Mouse (Mus musculus) adipocyte (in vitro differentiated cells): ENCODE measurements at regions not wholly inside any gene's neighbourhood (a gene's known extent, or its start where the extent isn't known, plus 50 kb on each side); places are given as distances from the start of the nearest gene placed in this dataset.

ENCODE experiments used
- DNase-seq: peaks from one replicate; pipeline ENCODE4 v3.0.0-alpha.2; 2016; ENCODE audit warnings: low spot score

DNA sequence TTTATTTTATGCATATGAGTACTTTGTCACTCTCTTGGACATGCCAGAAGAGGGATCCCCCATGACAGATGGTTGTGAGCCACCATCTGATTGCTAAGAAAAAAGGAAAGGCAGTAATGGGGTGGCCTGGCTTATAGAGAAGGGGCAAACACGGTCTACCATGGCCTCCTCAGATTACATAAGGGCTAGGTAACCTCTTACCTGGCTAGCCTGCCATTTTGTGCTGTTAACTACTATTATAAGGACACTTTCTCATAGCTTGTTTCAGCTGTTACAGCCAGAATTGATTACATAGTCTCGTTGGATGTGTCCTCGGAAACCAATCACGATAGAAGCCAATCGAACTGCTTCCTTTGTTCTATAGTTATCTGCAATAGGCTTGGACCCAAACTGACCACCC is 60.9 kb upstream of the Gm14496 start:
- DNase-seq = no peak

DNA sequence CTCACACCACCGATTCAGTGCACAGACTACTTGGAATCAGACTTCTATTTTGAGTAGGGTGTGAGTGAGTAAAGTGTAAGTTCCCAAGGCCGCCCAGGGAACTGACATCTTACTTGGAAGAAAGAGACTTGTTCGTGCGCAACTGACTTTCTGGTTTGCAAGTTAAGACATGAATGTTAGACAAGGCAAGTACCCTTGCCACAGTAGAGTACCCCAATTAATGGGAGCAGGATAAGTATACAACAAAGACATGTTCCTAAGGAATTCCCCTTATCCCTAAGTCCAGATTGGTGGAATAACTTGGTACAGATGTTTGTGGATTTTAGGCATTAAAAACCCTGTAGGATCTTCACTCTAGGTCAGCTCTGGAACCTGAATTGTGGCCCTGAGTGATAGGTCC is 60.4 kb upstream of the Gm14496 start:
- peak; percentile 40 for DNase-seq

DNA sequence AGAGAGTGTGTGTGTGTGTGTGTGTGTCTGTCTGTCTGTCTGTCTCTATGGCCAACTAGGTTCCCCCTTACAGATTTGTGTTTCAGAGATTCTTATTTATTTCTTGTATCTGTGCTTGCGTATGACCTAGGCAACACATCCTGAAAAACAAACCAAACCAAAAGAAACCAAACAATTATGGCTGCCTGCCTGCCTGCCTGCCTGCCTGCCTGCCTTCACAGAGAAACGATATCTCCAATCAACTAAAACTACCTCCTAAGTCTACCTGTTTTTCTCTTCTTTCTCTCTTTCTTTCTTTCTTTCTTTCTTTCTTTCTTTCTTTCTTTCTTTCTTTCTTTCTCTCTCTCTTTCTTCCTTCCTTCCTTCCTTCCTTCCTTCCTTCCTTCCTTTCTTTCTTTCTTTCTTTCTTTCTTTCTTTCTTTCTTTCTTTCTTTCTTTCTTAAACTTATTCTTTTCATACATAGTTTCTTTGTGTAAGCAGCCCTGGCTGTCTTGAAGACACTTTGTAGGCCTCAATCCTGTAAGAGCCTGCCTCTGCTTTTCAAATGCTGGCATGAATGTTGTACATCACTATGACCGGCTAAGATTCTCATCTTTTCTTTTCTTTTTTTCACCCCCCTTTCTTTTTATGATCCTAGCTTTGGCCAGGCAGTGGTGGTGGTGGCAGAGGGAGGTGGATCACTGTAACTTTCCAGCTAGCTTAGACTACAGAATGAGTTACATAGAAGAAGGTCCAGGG is 59.7 kb upstream of the Gm14496 start:
- peak; percentile 97 for DNase-seq

DNA sequence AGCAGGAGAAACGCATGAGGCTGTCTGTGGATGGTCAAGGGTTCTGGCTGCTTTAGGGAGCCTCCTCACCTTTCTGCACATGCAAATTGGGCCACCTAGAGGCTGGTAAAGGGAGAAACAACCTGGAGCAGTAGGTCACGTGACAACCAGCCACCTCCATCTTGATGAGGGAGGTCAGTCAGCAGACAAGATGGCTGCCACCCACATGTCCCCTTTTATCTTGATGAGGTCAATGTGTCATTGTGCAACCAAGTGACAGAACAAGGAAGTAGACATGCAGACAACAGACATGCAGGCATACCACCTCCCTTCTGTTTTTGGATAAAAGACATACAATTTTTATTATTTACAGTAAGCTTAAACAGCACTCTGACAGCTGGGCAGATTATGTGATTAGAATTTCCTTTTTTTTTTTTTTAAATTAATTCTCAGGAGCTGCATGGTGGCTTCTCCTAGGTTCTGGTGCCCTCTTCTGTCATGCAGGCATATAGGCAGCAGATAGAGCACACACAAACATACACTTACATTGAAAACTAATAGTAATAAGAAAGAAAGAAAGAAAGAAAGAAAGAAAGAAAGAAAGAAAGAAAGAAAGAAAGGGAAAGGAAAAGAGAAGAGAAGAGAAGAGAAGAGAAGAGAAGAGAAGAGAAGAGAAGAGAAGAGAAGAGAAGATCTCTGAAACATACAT is 58.9 kb upstream of the Gm14496 start:
- peak; percentile 86 for DNase-seq
